Mouse (Mus musculus) bone marrow, adult 2 months (tissue): ENCODE results near the gene Tbc1d10b.

Experiments
- CTCF ChIP-seq: fragments of 200-500 bp; IDR thresholded peaks from 2 replicates; pipeline ENCODE4 v1.5.1; 2011; ENCODE audit warnings: low read length, control low read depth; ENCODE audit not compliant: control insufficient read depth, insufficient read depth
- POLR2A ChIP-seq: fragments of 200-500 bp; IDR thresholded peaks from 2 replicates; pipeline ENCODE4 v1.6.1; 2011; ENCODE audit warnings: low read depth, mild to moderate bottlenecking, control low read depth, low read length, borderline replicate concordance; ENCODE audit not compliant: control insufficient read depth

GRCm38 (mm10) chr7:127157548-127157947 is 50.7 kb downstream of the Tbc1d10b start:
- no peak for TF ChIP-seq CTCF
- TF ChIP-seq POLR2A, result no peak
